Mouse (Mus musculus): ENCODE data around the gene Sc5d. TPM values are rescaled to one million over a fixed set of nuclear protein-coding genes. Genes with fewer than 3 reads are reported as not detected.

Gene Sc5d
- total RNA-seq, 2 experiments from 2014 or later: 14.8 to 19.5 TPM

Other genes starting within 250 kb of the Sc5d start
- 10 to 100 TPM; 13.0 to 19.8 TPM for gene Sorl1, start 140.0 kb downstream of the Sc5d start, total RNA-seq (2021)
- gene Tecta, start 135.7 kb upstream of the Sc5d start, total RNA-seq (2021): not detected
- gene Tbcel, start 243.6 kb upstream of the Sc5d start, total RNA-seq (2021): 10 to 100 TPM; 19.0 to 22.7 TPM